Comparison of ENCODE assay signal across 10 mouse cellular contexts in genomic region chr8:3394600-3394999, GRCm38 (mm10). TPM values are rescaled to one million over a fixed set of nuclear protein-coding genes. Genes with fewer than 3 reads are reported as not detected.
A peak's percentile ranks its signal among the peaks of the same experiment; 100 is the strongest.
DNase-seq lines count a peak whose midpoint lies in the region; ATAC-seq and TF ChIP-seq lines count a peak whose summit lies in the region.
"Had no signal": no experiment of that assay in that cellular context is flagged by ENCODE, and none has a peak within 500 bp of the region (broad histone marks: within the 10 kb centered on the region; RNA-seq: fewer than 3 reads in every experiment).

No protein-coding gene starts in this region.

- peak overlapping the region; percentile 22; the same call in 1 of the 2 replicates for H3K4me3 ChIP-seq in heart, embryonic 10.5 days
- peak overlapping the region; percentile 89 for H3K4me3 ChIP-seq in embryonic facial prominence, embryonic 10.5 days
- H3K4me3 ChIP-seq in intestine, postnatal 0 days (ENCODE audit: low read depth, low read length): no peak overlapping the region
- no peak overlapping the region for H3K4me3 ChIP-seq in midbrain, embryonic 14.5 days (replicated peaks; ENCODE audit: low read depth, low read length)

- intact Hi-C loops in heart, postnatal 14 days (cut with DNase I): no loop called here

- H3K27me3 ChIP-seq in heart, embryonic 10.5 days (ENCODE audit: insufficient read depth, poor library complexity, severe bottlenecking): no peaks in the 10 kb centered on the region
- H3K27me3 ChIP-seq in embryonic facial prominence, embryonic 10.5 days (replicated peaks; ENCODE audit: low read depth, poor library complexity, severe bottlenecking): no peaks in the 10 kb centered on the region
- H3K27me3 ChIP-seq in intestine, postnatal 0 days (replicated peaks; ENCODE audit: control insufficient read depth, insufficient read depth, low read length): no peaks in the 10 kb centered on the region
- no peaks in the 10 kb centered on the region for H3K27me3 ChIP-seq in midbrain, embryonic 14.5 days (ENCODE audit: control insufficient read depth, insufficient read depth, low read length)
- H3K27me3 ChIP-seq: limb, embryonic 15.5 days had no signal

- no peak overlapping the region for H3K27ac ChIP-seq in heart, embryonic 10.5 days
- H3K27ac ChIP-seq in embryonic facial prominence, embryonic 10.5 days (replicated peaks): no peak overlapping the region
- H3K27ac ChIP-seq in intestine, postnatal 0 days (ENCODE audit: low read depth, low read length): no peak overlapping the region
- H3K27ac ChIP-seq in midbrain, embryonic 14.5 days (replicated peaks; ENCODE audit: low read depth, low read length): peak overlapping the region; percentile 37; the same call in 1 of the 2 replicates
- H3K27ac ChIP-seq: limb, embryonic 15.5 days had no signal

- H3K36me3 ChIP-seq in heart, embryonic 10.5 days: peaks cover 8% of the 10 kb centered on the region
- H3K36me3 ChIP-seq in embryonic facial prominence, embryonic 10.5 days (replicated peaks): peaks cover 20% of the 10 kb centered on the region; the same call in 1 of the 2 replicates
- peaks cover 4% of the 10 kb centered on the region; the same call in 1 of the 2 replicates for H3K36me3 ChIP-seq in intestine, postnatal 0 days (ENCODE audit: control insufficient read depth, insufficient read depth)
- H3K36me3 ChIP-seq in midbrain, embryonic 14.5 days (ENCODE audit: control insufficient read depth, insufficient read depth, low read length): no peaks in the 10 kb centered on the region

- ATAC-seq in intestine, postnatal 0 days: no peak
- no peak for ATAC-seq in midbrain, embryonic 14.5 days (ENCODE audit: low FRiP score, low TSS enrichment)
- ATAC-seq in monocyte, adult 5-6 weeks (replicated peaks; ENCODE audit: insufficient number of reproducible peaks, low FRiP score, low TSS enrichment, poor library complexity, severe bottlenecking): no peak

- H3K9me3 ChIP-seq in heart, embryonic 10.5 days: no peaks in the 10 kb centered on the region
- H3K9me3 ChIP-seq in embryonic facial prominence, embryonic 10.5 days: no peaks in the 10 kb centered on the region
- H3K9me3 ChIP-seq in intestine, postnatal 0 days (ENCODE audit: control insufficient read depth): no peaks in the 10 kb centered on the region
- no peaks in the 10 kb centered on the region for H3K9me3 ChIP-seq in midbrain, embryonic 14.5 days (ENCODE audit: control insufficient read depth, low read length)
- H3K9me3 ChIP-seq: limb, embryonic 15.5 days had no signal

- no peak overlapping the region for H3K9ac ChIP-seq in intestine, postnatal 0 days (ENCODE audit: low read depth, low read length)
- H3K9ac ChIP-seq in midbrain, embryonic 14.5 days (replicated peaks; ENCODE audit: low read length): 0 out of 2 replicates have a peak overlapping the region, but pooled peaks have one; percentile 14
- H3K9ac ChIP-seq: limb, embryonic 15.5 days had no signal

- 15% methylated on average over 6 of the region's 6 CpGs for WGBS in heart, embryonic 10.5 days
- 12% methylated on average over 6 of the region's 6 CpGs for WGBS in embryonic facial prominence, embryonic 10.5 days
- WGBS in intestine, postnatal 0 days: 29% methylated on average over 6 of the region's 6 CpGs
- 3% methylated on average over 6 of the region's 6 CpGs for WGBS in midbrain, embryonic 14.5 days

- peaks cover 19% of the 10 kb centered on the region for H3K4me1 ChIP-seq in heart, embryonic 10.5 days
- peaks cover 29% of the 10 kb centered on the region for H3K4me1 ChIP-seq in embryonic facial prominence, embryonic 10.5 days
- peaks cover 10% of the 10 kb centered on the region for H3K4me1 ChIP-seq in intestine, postnatal 0 days (replicated peaks; ENCODE audit: control insufficient read depth, insufficient read depth, low read length)
- H3K4me1 ChIP-seq in midbrain, embryonic 14.5 days (ENCODE audit: control insufficient read depth, insufficient read depth, low read length): peaks cover 22% of the 10 kb centered on the region

- H3K4me2 ChIP-seq in intestine, postnatal 0 days (replicated peaks; ENCODE audit: low read depth): peak overlapping the region; percentile 63
- peak overlapping the region; percentile 82 for H3K4me2 ChIP-seq in midbrain, embryonic 14.5 days (ENCODE audit: low read length)

- DNase-seq in heart, embryonic 10.5 days (ENCODE audit: low spot score): no peak
- DNase-seq in heart, postnatal 14 days: no peak
- no peak for DNase-seq in embryonic facial prominence, embryonic 10.5 days (ENCODE audit: low spot score)
- peak; percentile 67 for DNase-seq in midbrain, embryonic 14.5 days
- DNase-seq in liver: no peak
- no peak for DNase-seq in frontal cortex, postnatal 14 days (ENCODE audit: low spot score in 2 of 2)

- no peak for TF ChIP-seq CTCF in intestine, postnatal 0 days (IDR thresholded peaks at IDR 0.05; ENCODE audit: low read depth)

RNA-seq across cellular contexts. Expression of gene Arhgef18, which starts 1.8 kb away (rescaled TPM):
- polyA plus RNA-seq in heart, embryonic 10.5 days (2016; fragmentation: Nextera tagmentation; extraction: Ambion mirVana): 7.2 and 8.0 TPM in 2 replicates
- 10 to 100 TPM; 20.5 to 21.4 TPM for total RNA-seq in heart, postnatal 14 days (2021)
- 9.5 and 9.6 TPM in 2 replicates for polyA plus RNA-seq in embryonic facial prominence, embryonic 10.5 days (2016; fragmentation: Nextera tagmentation; extraction: Ambion mirVana)
- polyA plus RNA-seq in intestine, postnatal 0 days (2015; fragmentation: Nextera tagmentation; extraction: Ambion mirVana): 4.5 and 5.7 TPM in 2 replicates
- 12.5 and 13.2 TPM in 2 replicates for polyA plus RNA-seq in midbrain, embryonic 14.5 days (2014; fragmentation: Nextera tagmentation; extraction: Ambion mirVana)
- total RNA-seq in monocyte, adult 5-6 weeks (2017): 44.8 to 134 TPM (median 53.5 TPM) in 3 replicates

RNA-seq across cellular contexts. Expression of gene A430078G23Rik, which starts 41.4 kb away (rescaled TPM):
- polyA plus RNA-seq in heart, embryonic 10.5 days (2016; fragmentation: Nextera tagmentation; extraction: Ambion mirVana): 0.24 TPM in 1 of 2 replicates, not detected in the other
- total RNA-seq in heart, postnatal 14 days (2021): 1 to 10 TPM in 1 of 2 experiments, under 1 TPM in 1; 0.79 to 1.7 TPM
- polyA plus RNA-seq in embryonic facial prominence, embryonic 10.5 days (2016; fragmentation: Nextera tagmentation; extraction: Ambion mirVana): 0.14 TPM in 1 of 2 replicates, not detected in the other
- 0.16 and 0.41 TPM in 2 replicates for polyA plus RNA-seq in intestine, postnatal 0 days (2015; fragmentation: Nextera tagmentation; extraction: Ambion mirVana)
- not detected in 2 replicates for polyA plus RNA-seq in midbrain, embryonic 14.5 days (2014; fragmentation: Nextera tagmentation; extraction: Ambion mirVana)
- 62.9 to 119 TPM (median 81.1 TPM) in 3 replicates for total RNA-seq in monocyte, adult 5-6 weeks (2017)
- polyA plus RNA-seq: embryonic facial prominence, embryonic 11.5 days had no signal

Comparison
In these comparisons a context has a peak if more than half of its experiments do, and no peak if none do; other contexts are left out.
1. H3K4me3 ChIP-seq: peak in heart, embryonic 10.5 days (single experiment) and embryonic facial prominence, embryonic 10.5 days (single experiment); none in intestine, postnatal 0 days (single experiment) and midbrain, embryonic 14.5 days (single experiment).